Mouse (Mus musculus): ENCODE measurements at regions not wholly inside any gene's neighbourhood (a gene's known extent, or its start where the extent isn't known, plus 50 kb on each side); places are given as distances from the start of the nearest gene placed in this dataset.

DNA sequence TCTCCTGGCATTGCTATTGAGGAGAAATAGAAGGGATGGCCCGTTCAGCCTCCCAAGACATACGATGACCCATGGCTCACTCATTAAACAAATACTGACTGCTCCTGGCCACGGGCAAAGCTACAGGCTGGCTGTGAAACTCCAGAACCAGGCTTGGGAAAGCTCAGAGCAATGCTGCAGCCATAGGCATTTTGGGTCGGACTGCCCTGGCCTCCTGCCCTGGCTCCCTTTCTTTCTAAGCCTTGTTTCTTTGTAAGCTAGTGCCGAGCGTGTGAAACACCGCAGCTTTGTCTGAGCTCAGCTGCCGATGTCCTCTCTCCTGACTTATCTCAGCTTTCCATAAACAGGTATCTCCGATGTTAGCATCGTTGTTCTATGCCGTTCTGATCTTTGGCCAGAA, 316.9 kb downstream of the Gm45692 start:
- WGBS = 79% methylated on average over 11 of the region's 11 CpGs
- no peaks in the 10 kb centered on the region for H3K9me3 ChIP-seq
- H3K4me3 ChIP-seq = no peak overlapping the region
- no peaks in the 10 kb centered on the region for H3K27me3 ChIP-seq
- no peak overlapping the region for H3K9ac ChIP-seq
- H3K27ac ChIP-seq = no peak overlapping the region
- no peak overlapping the region for H3K4me2 ChIP-seq
- no peaks in the 10 kb centered on the region for H3K36me3 ChIP-seq
- H3K4me1 ChIP-seq = peaks cover 5% of the 10 kb centered on the region
- ATAC-seq (ENCODE audit: borderline replicate concordance, extremely low read depth, low FRiP score, low TSS enrichment) = no peak

DNA sequence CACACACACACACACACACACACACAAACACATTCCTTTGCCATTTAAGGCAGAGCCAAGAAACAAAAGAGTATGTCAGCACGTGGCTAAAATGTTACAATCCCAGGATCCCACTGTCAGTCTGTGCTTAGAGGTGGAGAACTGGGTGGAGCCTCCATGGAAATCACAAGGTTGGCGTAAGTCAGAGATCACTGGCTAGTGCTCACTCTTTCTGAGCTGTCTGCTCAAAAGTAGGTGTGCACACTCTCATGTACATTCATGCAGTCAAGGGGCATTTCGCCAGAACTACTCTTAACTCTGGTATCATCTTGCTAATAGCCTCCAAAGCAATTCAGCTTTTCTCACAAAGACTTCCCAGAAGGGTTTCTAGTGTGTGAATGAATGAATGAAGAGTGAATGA, 318.2 kb downstream of the Gm45692 start:
- no peaks in the 10 kb centered on the region for H3K27me3 ChIP-seq
- peaks cover 16% of the 10 kb centered on the region for H3K4me1 ChIP-seq
- no peak overlapping the region for H3K4me3 ChIP-seq
- H3K27ac ChIP-seq = no peak overlapping the region
- H3K36me3 ChIP-seq = no peaks in the 10 kb centered on the region
- no peak overlapping the region for H3K4me2 ChIP-seq
- 57% methylated on average over 3 of the region's 3 CpGs for WGBS
- H3K9ac ChIP-seq = no peak overlapping the region
- ATAC-seq (ENCODE audit: borderline replicate concordance, extremely low read depth, low FRiP score, low TSS enrichment) = no peak
- no peaks in the 10 kb centered on the region for H3K9me3 ChIP-seq

- Histone ChIP-seq H3K9me3 (no peaks in the 10 kb centered on the region), H3K4me1 (peaks cover 16% of the 10 kb centered on the region), H3K27ac (no peak overlapping the region), H3K4me2 (peak overlapping the region; percentile 49), H3K36me3 (no peaks in the 10 kb centered on the region), H3K27me3 (no peaks in the 10 kb centered on the region), H3K4me3 (peak overlapping the region; percentile 9; the same call in 1 of the 2 replicates), H3K9ac (0 out of 2 replicates have a peak overlapping the region, but pooled peaks have one; percentile 19)
- no peak for ATAC-seq (ENCODE audit: borderline replicate concordance, extremely low read depth, low FRiP score, low TSS enrichment)
- WGBS = 54% methylated on average over 15 of the region's 15 CpGs
Measured at GRCm38 (mm10) chr8:26438246-26438862, 319.0 kb downstream of the Gm45692 start.

DNA sequence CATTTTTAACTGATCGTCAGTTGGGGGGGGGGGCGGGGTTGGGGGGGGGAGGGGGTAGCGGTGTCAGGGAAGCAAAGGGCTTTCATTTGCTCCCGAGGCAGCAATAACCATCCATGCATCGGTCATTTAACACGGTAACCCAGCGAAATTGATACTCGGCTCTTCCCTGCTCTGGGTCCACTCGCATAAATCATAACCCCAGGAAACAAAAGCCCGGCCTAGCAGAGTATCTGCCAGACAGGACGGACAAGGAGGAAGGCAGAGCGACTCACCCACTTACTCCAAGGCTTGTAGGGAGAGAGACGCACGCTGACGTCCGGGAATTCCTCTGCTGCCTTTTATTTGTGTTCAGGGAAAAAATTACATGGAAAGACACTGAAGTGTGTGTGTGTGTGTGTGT, 319.5 kb downstream of the Gm45692 start:
- peak overlapping the region; percentile 19; the same call in 1 of the 2 replicates for H3K9ac ChIP-seq
- 17% methylated on average over 16 of the region's 16 CpGs for WGBS
- peaks cover 16% of the 10 kb centered on the region for H3K4me1 ChIP-seq
- H3K9me3 ChIP-seq = no peaks in the 10 kb centered on the region
- H3K4me3 ChIP-seq = peak overlapping the region; percentile 9; the same call in 1 of the 2 replicates
- ATAC-seq (ENCODE audit: borderline replicate concordance, extremely low read depth, low FRiP score, low TSS enrichment) = no peak
- no peak overlapping the region for H3K27ac ChIP-seq
- H3K27me3 ChIP-seq = no peaks in the 10 kb centered on the region
- peak overlapping the region; percentile 49 for H3K4me2 ChIP-seq
- H3K36me3 ChIP-seq = no peaks in the 10 kb centered on the region

GRCm38 (mm10) chr8:26441268-26442030, 322.1 kb downstream of the Gm45692 start:
- H3K9ac ChIP-seq = no peak overlapping the region

GRCm38 (mm10) chr8:26443041-26443440, 323.7 kb downstream of the Gm45692 start:
- no peak overlapping the region for H3K4me3 ChIP-seq
- ATAC-seq (ENCODE audit: borderline replicate concordance, extremely low read depth, low FRiP score, low TSS enrichment) = no peak
- no peak overlapping the region for H3K27ac ChIP-seq
- H3K27me3 ChIP-seq = no peaks in the 10 kb centered on the region
- no peak overlapping the region for H3K9ac ChIP-seq
- no peak overlapping the region for H3K4me2 ChIP-seq
- no peaks in the 10 kb centered on the region for H3K9me3 ChIP-seq
- no peaks in the 10 kb centered on the region for H3K36me3 ChIP-seq
- WGBS = 42% methylated on average over 4 of the region's 4 CpGs
- H3K4me1 ChIP-seq = peaks cover 16% of the 10 kb centered on the region

More at GRCm38 (mm10) chr8:26441268-26442030, 322.1 kb downstream of the Gm45692 start:
- peaks cover 16% of the 10 kb centered on the region for H3K4me1 ChIP-seq
- 33% methylated on average over 12 of the region's 12 CpGs for WGBS
- no peaks in the 10 kb centered on the region for H3K9me3 ChIP-seq
- peak overlapping the region; percentile 53 for H3K27ac ChIP-seq
- no peaks in the 10 kb centered on the region for H3K27me3 ChIP-seq
- H3K4me3 ChIP-seq = no peak overlapping the region
- peak overlapping the region; percentile 14 for H3K4me2 ChIP-seq
- no peaks in the 10 kb centered on the region for H3K36me3 ChIP-seq
- peak; percentile 70; the same call in 1 of the 2 replicates for ATAC-seq (ENCODE audit: borderline replicate concordance, extremely low read depth, low FRiP score, low TSS enrichment)

DNA sequence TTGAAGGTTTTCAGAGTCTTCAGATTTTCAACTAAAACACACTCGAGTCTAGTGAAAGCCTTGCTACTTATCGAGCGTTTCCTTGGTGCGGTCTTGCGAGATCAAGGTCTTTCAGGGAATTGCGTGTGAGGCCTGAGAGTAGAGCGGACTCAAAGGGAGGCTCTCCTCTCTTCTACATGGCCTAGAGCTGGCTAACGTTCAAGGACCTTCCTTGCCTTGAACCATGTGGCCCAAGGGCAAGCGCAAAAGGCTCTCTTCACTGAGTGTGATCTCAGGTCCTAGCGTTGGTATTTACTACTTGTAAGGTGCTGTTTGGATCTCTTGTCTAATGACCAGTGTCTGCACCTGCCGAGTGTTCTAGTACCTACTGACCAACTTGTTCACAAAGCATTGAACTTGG, 324.4 kb downstream of the Gm45692 start:
- 90% methylated on average over 11 of the region's 11 CpGs for WGBS
- H3K36me3 ChIP-seq = no peaks in the 10 kb centered on the region
- no peaks in the 10 kb centered on the region for H3K9me3 ChIP-seq
- no peak for ATAC-seq (ENCODE audit: borderline replicate concordance, extremely low read depth, low FRiP score, low TSS enrichment)
- no peaks in the 10 kb centered on the region for H3K27me3 ChIP-seq
- H3K4me3 ChIP-seq = no peak overlapping the region
- H3K4me1 ChIP-seq = peaks cover 16% of the 10 kb centered on the region
- H3K4me2 ChIP-seq = no peak overlapping the region
- no peak overlapping the region for H3K27ac ChIP-seq
- H3K9ac ChIP-seq = no peak overlapping the region

- H3K9ac ChIP-seq = no peak overlapping the region
- no peaks in the 10 kb centered on the region; the same call in 1 of the 2 replicates for H3K27me3 ChIP-seq
- no peaks in the 10 kb centered on the region for H3K36me3 ChIP-seq
- WGBS = 71% methylated on average over 4 of the region's 4 CpGs
- H3K4me3 ChIP-seq = no peak overlapping the region
- H3K4me2 ChIP-seq = no peak overlapping the region
- H3K4me1 ChIP-seq = peaks cover 14% of the 10 kb centered on the region
- no peaks in the 10 kb centered on the region for H3K9me3 ChIP-seq
- H3K27ac ChIP-seq = no peak overlapping the region
- ATAC-seq (ENCODE audit: borderline replicate concordance, extremely low read depth, low FRiP score, low TSS enrichment) = no peak
Measured at GRCm38 (mm10) chr8:26445991-26446390, 326.7 kb downstream of the Gm45692 start.

DNA sequence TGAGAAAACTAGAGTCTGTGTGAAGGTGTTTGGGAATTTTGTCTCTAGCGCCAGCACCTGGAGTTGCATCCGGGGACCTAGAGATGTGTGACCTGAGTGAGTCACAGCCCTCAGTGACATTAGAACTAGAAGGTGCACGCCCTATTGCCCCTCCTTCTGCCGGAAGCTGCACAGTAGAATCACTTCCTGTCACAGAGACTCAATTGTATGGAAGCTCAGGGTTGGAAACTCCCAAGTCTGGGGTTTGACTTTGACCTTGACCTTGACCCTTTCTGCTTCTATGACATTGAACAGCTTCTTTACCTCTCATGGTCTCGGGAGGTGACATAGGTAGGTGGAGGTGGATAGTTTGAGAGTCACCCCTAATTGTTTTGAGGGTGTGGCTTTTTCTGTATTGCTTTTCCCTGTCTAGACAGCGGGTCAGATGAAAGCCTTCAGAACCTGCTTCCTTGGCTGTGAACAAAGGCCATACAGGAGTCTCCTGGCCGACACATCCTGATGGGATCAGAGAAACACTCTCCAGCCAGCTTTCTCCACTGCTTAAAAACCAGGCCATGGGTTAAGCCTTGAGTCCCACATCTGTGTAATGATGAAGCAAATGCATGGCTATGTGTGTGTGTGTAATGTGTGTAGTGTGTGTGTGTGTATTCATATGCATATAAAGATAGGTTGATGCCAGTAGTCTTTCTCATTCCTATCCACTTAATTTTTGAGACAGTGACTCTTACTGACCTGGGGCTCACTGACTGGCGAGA, 328.7 kb downstream of the Gm45692 start:
- Histone ChIP-seq H3K4me3 (no peak overlapping the region), H3K36me3 (no peaks in the 10 kb centered on the region), H3K9me3 (no peaks in the 10 kb centered on the region), H3K4me2 (no peak overlapping the region), H3K9ac (no peak overlapping the region), H3K27ac (no peak overlapping the region), H3K4me1 (no peaks in the 10 kb centered on the region), H3K27me3 (no peaks in the 10 kb centered on the region; the same call in 1 of the 2 replicates)
- WGBS = 79% methylated on average over 8 of the region's 8 CpGs
- ATAC-seq (ENCODE audit: borderline replicate concordance, extremely low read depth, low FRiP score, low TSS enrichment) = no peak

DNA sequence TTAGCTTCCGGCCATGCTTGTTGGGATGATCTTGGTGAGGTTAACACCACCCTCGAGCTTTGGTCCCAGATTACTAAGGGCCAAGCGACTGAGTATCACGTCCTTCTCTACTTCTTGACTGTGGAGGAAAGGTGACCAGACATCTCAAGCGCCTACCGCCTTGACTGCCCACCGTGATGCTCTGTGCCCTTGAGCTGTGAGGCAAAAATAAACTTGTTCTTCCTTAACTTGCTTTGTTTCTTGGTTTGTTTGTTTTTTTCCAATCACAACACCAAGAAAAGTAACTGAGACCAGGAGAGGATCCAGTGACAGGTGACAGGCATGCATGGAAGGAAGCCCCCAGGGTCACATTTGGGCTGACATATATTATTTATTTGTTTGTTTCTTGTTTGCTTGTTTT, 330.0 kb downstream of the Gm45692 start:
- 85% methylated on average over 7 of the region's 7 CpGs for WGBS
- no peaks in the 10 kb centered on the region for H3K36me3 ChIP-seq
- no peak overlapping the region for H3K27ac ChIP-seq
- no peak overlapping the region for H3K9ac ChIP-seq
- ATAC-seq (ENCODE audit: borderline replicate concordance, extremely low read depth, low FRiP score, low TSS enrichment) = no peak
- no peak overlapping the region for H3K4me2 ChIP-seq
- no peak overlapping the region for H3K4me3 ChIP-seq
- H3K27me3 ChIP-seq = no peaks in the 10 kb centered on the region; the same call in 1 of the 2 replicates
- no peaks in the 10 kb centered on the region for H3K9me3 ChIP-seq
- H3K4me1 ChIP-seq = no peaks in the 10 kb centered on the region

DNA sequence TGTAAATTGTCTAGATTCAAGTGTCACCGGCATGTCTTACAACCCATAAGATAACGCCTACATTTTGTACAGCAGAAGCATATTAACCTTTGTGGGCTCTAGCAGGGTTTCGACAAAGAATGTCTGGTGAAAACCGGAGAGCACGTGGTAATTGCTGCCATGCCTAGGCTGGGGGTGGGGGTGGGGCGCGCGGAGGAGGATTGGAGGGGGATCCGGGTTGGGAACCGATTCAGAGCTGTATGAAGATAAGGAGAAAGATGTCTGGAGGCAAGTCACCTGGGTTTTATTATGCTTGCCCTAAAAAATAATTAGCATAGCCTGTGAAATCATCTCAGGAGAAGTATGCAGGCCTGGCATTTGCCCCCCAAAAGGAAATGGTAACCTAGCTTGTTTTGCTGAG, 331.2 kb downstream of the Gm45692 start:
- no peak for ATAC-seq (ENCODE audit: borderline replicate concordance, extremely low read depth, low FRiP score, low TSS enrichment)
- WGBS = 44% methylated on average over 10 of the region's 10 CpGs
- Histone ChIP-seq H3K4me2 (no peak overlapping the region), H3K36me3 (no peaks in the 10 kb centered on the region), H3K4me1 (no peaks in the 10 kb centered on the region), H3K4me3 (no peak overlapping the region), H3K27ac (no peak overlapping the region), H3K9me3 (no peaks in the 10 kb centered on the region), H3K27me3 (no peaks in the 10 kb centered on the region; the same call in 1 of the 2 replicates), H3K9ac (no peak overlapping the region)

Measured in lung, embryonic 15.5 days (tissue).